ENCODE assay signal across 9 mouse cellular contexts in genomic region chr4:133196852-133197251, GRCm38 (mm10). TPM values are rescaled to one million over a fixed set of nuclear protein-coding genes. Genes with fewer than 3 reads are reported as not detected.
DNase-seq lines count a peak whose midpoint lies in the region; ATAC-seq lines count a peak whose summit lies in the region.
"Had no signal": no experiment of that assay in that cellular context is flagged by ENCODE, and none has a peak within 500 bp of the region (broad histone marks: within the 10 kb centered on the region; RNA-seq: fewer than 3 reads in every experiment).

No protein-coding gene starts in this region.

- H3K27me3 ChIP-seq in hindbrain, embryonic 12.5 days: 0 out of 2 replicates have a peak, but pooled peaks cover 3% of the 10 kb centered on the region
- no peaks in the 10 kb centered on the region for H3K27me3 ChIP-seq in midbrain, embryonic 12.5 days

- H3K27ac ChIP-seq in hindbrain, embryonic 12.5 days: peak overlapping the region; percentile 76
- H3K27ac ChIP-seq in midbrain, embryonic 12.5 days (replicated peaks): peak overlapping the region; percentile 82

- peaks cover 38% of the 10 kb centered on the region for H3K36me3 ChIP-seq in hindbrain, embryonic 12.5 days
- peaks cover 39% of the 10 kb centered on the region for H3K36me3 ChIP-seq in midbrain, embryonic 12.5 days

- 37% methylated on average over 7 of the region's 7 CpGs for WGBS in hindbrain, embryonic 12.5 days
- WGBS in midbrain, embryonic 12.5 days: 23% methylated on average over 7 of the region's 7 CpGs

- H3K9me3 ChIP-seq in hindbrain, embryonic 12.5 days (replicated peaks): no peaks in the 10 kb centered on the region
- H3K9me3 ChIP-seq in midbrain, embryonic 12.5 days: no peaks in the 10 kb centered on the region

- no peak for ATAC-seq in hindbrain, embryonic 12.5 days (ENCODE audit: low FRiP score)
- no peak for ATAC-seq in midbrain, embryonic 12.5 days (ENCODE audit: low FRiP score, low read depth)
- no peak for ATAC-seq in erythroid progenitor cell, adult 5-6 weeks (replicated peaks; ENCODE audit: low FRiP score, poor library complexity, severe bottlenecking)

- no peak overlapping the region for H3K4me3 ChIP-seq in hindbrain, embryonic 12.5 days
- H3K4me3 ChIP-seq in midbrain, embryonic 12.5 days: no peak overlapping the region
- H3K4me3 ChIP-seq: myocyte had no signal

- H3K4me2 ChIP-seq in hindbrain, embryonic 12.5 days (replicated peaks): no peak overlapping the region
- H3K4me2 ChIP-seq in midbrain, embryonic 12.5 days (replicated peaks): no peak overlapping the region

- peaks cover 55% of the 10 kb centered on the region for H3K4me1 ChIP-seq in hindbrain, embryonic 12.5 days
- H3K4me1 ChIP-seq in midbrain, embryonic 12.5 days: peaks cover 54% of the 10 kb centered on the region

- H3K9ac ChIP-seq in hindbrain, embryonic 12.5 days: peak overlapping the region; percentile 36
- 0 out of 2 replicates have a peak overlapping the region, but pooled peaks have one; percentile 11 for H3K9ac ChIP-seq in midbrain, embryonic 12.5 days (replicated peaks)

- DNase-seq in retina, postnatal 1 day: peak; percentile 47
- no peak for DNase-seq in retina, embryonic 14.5 days (ENCODE audit: low spot score)
- peak; percentile 74 for DNase-seq in thymus, postnatal 4 days
- no peak for DNase-seq in yolk sac, embryonic 10.5 days (ENCODE audit: low spot score)
- no peak for DNase-seq in embryo, embryonic 10.5 days (ENCODE audit: low spot score)

RNA-seq across cellular contexts. Expression of gene Cd164l2, which starts 15.1 kb away (rescaled TPM):
- 2.0 and 2.3 TPM in 2 replicates for polyA plus RNA-seq in hindbrain, embryonic 12.5 days (2016; fragmentation: Nextera tagmentation; extraction: Ambion mirVana)
- polyA plus RNA-seq in midbrain, embryonic 12.5 days (2016; fragmentation: Nextera tagmentation; extraction: Ambion mirVana): 0.24 and 0.47 TPM in 2 replicates
- total RNA-seq in erythroid progenitor cell, adult 5-6 weeks (2015; ENCODE audit: low replicate concordance): not detected in 2 replicates
- total RNA-seq in erythroid progenitor cell, adult 5-6 weeks (2017; ENCODE audit: low replicate concordance): not detected in 2 replicates

RNA-seq across cellular contexts. Expression of gene Gpr3, which starts 15.5 kb away (rescaled TPM):
- polyA plus RNA-seq in hindbrain, embryonic 12.5 days (2016; fragmentation: Nextera tagmentation; extraction: Ambion mirVana): 0.08 and 0.35 TPM in 2 replicates
- polyA plus RNA-seq in midbrain, embryonic 12.5 days (2016; fragmentation: Nextera tagmentation; extraction: Ambion mirVana): 0.22 and 0.40 TPM in 2 replicates
- total RNA-seq in erythroid progenitor cell, adult 5-6 weeks (2015; ENCODE audit: low replicate concordance): not detected in 2 replicates
- not detected in 2 replicates for total RNA-seq in erythroid progenitor cell, adult 5-6 weeks (2017; ENCODE audit: low replicate concordance)

RNA-seq across cellular contexts. Expression of gene Map3k6, which starts 43.8 kb away (rescaled TPM):
- 1.9 and 2.3 TPM in 2 replicates for polyA plus RNA-seq in hindbrain, embryonic 12.5 days (2016; fragmentation: Nextera tagmentation; extraction: Ambion mirVana)
- 1.9 and 2.8 TPM in 2 replicates for polyA plus RNA-seq in midbrain, embryonic 12.5 days (2016; fragmentation: Nextera tagmentation; extraction: Ambion mirVana)
- 4.2 TPM in 1 of 2 replicates, not detected in the other for total RNA-seq in erythroid progenitor cell, adult 5-6 weeks (2015; ENCODE audit: low replicate concordance)
- total RNA-seq in erythroid progenitor cell, adult 5-6 weeks (2017; ENCODE audit: low replicate concordance): 8.1 TPM in 1 of 2 replicates, not detected in the other

Comparison
In these comparisons a context has a peak if more than half of its experiments do, and no peak if none do; other contexts are left out.
1. DNase-seq: peak in retina, postnatal 1 day (single experiment) and thymus, postnatal 4 days (single experiment); none in retina, embryonic 14.5 days (single experiment), yolk sac, embryonic 10.5 days (single experiment) and embryo, embryonic 10.5 days (single experiment).